Mouse (Mus musculus): ENCODE data around the gene Dhx58. TPM values are rescaled to one million over a fixed set of nuclear protein-coding genes. Genes with fewer than 3 reads are reported as not detected.

Dhx58 gene
- total RNA-seq, 1 experiment = 2.3 TPM

DNA sequence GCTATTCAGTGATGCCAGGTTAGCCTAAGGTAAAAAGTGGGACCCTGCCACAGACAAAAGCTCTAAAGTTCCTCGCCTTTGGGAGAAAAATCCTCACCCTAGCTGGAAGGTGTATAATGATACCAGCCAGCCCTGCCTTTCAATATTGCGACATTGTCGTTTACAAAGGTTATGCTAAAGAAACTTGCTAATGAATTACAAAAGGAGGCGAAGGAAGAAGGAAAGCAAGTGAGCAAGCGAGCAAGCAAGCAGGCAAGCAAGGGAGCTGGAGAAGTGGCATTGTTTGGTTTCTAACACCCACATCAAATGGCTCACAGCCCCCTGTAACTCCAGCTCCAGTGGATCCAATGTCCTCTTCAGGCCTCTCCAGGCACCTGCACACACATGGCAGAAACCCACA lies 21.5 kb downstream of the Dhx58 start:
- peaks cover 0 to 27% of the 10 kb centered on the region in 2 experiments; a peak in 2 of 4 replicates for H3K4me1 ChIP-seq (ENCODE audit: control insufficient read depth in 2 of 2, insufficient read depth in 2 of 2, low read length in 2 of 2, poor library complexity in 1 of 2)
- no peaks in the 10 kb centered on the region for H3K36me3 ChIP-seq (ENCODE audit: control insufficient read depth, insufficient read depth, low read length, poor library complexity, severe bottlenecking)
- no peak overlapping the region; the same call in 1 of the 2 replicates for H3K27ac ChIP-seq (ENCODE audit: insufficient read depth, low read depth, low read length, poor library complexity, severe bottlenecking)
- H3K9me3 ChIP-seq (ENCODE audit: control insufficient read depth, insufficient read depth, low read depth, low read length) = no peaks in the 10 kb centered on the region
- H3K4me3 ChIP-seq (ENCODE audit: insufficient read depth in 1 of 2, low read depth in 1 of 2, low read length in 2 of 2, poor library complexity in 1 of 2, severe bottlenecking in 1 of 2) = no peak overlapping the region
- H3K9ac ChIP-seq (ENCODE audit: insufficient read depth, low read depth, low read length, poor library complexity, severe bottlenecking) = no peak overlapping the region
- in situ Hi-C loops (cut with MboI; ENCODE audit: low sequenced_read_pairs in 2 of 2, unreplicated experiment in 2 of 2) = no loop called here
- TF ChIP-seq ZC3H11A (IDR thresholded peaks at IDR 0.05; ENCODE audit: borderline replicate concordance, low read depth, low read length) (no peak), ZNF384 (IDR thresholded peaks at IDR 0.05; ENCODE audit: low read depth, low read length) (no peak), HCFC1 (IDR thresholded peaks at IDR 0.05; ENCODE audit: borderline replicate concordance, insufficient read depth, low read length) (no peak), CHD2 (IDR thresholded peaks at IDR 0.05; ENCODE audit: low read depth, low read length) (no peak), MAFK (IDR thresholded peaks at IDR 0.05; ENCODE audit: insufficient read depth, low read depth, low read length) (no peak)
- DNase-seq (ENCODE audit: low read depth, low spot score) = no peak

DNA sequence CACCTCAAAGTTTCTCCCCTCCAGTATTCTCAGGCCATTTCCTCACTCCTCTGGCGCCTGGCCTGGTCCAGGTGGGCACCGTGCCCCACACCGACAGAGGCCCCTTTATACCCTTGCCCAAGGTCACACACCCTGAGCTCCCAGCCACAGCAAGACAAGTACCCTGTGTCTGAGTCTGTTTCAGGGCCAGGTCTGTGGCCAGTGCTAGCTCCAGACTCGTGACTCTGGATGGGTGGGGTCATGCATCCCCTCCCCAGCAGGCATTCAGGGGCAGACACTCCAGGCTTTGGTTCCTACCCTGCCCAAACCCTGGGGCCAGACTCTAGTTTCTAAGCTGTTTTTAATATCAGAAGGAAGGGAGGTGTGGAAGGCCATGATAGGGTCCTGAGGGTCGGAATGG lies 22.2 kb downstream of the Dhx58 start:
- Histone ChIP-seq H3K4me3 (ENCODE audit: insufficient read depth in 1 of 2, low read depth in 1 of 2, low read length in 2 of 2, poor library complexity in 1 of 2, severe bottlenecking in 1 of 2) (no peak overlapping the region), H3K4me1 (ENCODE audit: control insufficient read depth in 2 of 2, insufficient read depth in 2 of 2, low read length in 2 of 2, poor library complexity in 1 of 2) (peaks cover 0 to 31% of the 10 kb centered on the region in 2 experiments; a peak in 2 of 4 replicates), H3K9me3 (ENCODE audit: control insufficient read depth, insufficient read depth, low read depth, low read length) (no peaks in the 10 kb centered on the region), H3K27ac (ENCODE audit: insufficient read depth, low read depth, low read length, poor library complexity, severe bottlenecking) (peak overlapping the region; percentile 3; the same call in 1 of the 2 replicates), H3K36me3 (ENCODE audit: control insufficient read depth, insufficient read depth, low read length, poor library complexity, severe bottlenecking) (no peaks in the 10 kb centered on the region), H3K9ac (ENCODE audit: insufficient read depth, low read depth, low read length, poor library complexity, severe bottlenecking) (no peak overlapping the region)
- TF ChIP-seq HCFC1 (IDR thresholded peaks at IDR 0.05; ENCODE audit: borderline replicate concordance, insufficient read depth, low read length) (no peak), ZC3H11A (IDR thresholded peaks at IDR 0.05; ENCODE audit: borderline replicate concordance, low read depth, low read length) (no peak), MAFK (IDR thresholded peaks at IDR 0.05; ENCODE audit: insufficient read depth, low read depth, low read length) (no peak), CHD2 (IDR thresholded peaks at IDR 0.05; ENCODE audit: low read depth, low read length) (no peak), ZNF384 (IDR thresholded peaks at IDR 0.05; ENCODE audit: low read depth, low read length) (no peak)
- no peak for DNase-seq (ENCODE audit: low read depth, low spot score)
- in situ Hi-C loops (cut with MboI; ENCODE audit: low sequenced_read_pairs in 2 of 2, unreplicated experiment in 2 of 2) = no loop called here

GRCm38 (mm10) chr11:100677810-100678209 lies 26.3 kb downstream of the Dhx58 start:
- Histone ChIP-seq H3K9me3 (ENCODE audit: control insufficient read depth, insufficient read depth, low read depth, low read length) (no peaks in the 10 kb centered on the region), H3K4me1 (ENCODE audit: control insufficient read depth in 2 of 2, insufficient read depth in 2 of 2, low read length in 2 of 2, poor library complexity in 1 of 2) (peaks cover 3 to 31% of the 10 kb centered on the region in 2 experiments; a peak in 2 of 4 replicates), H3K27ac (ENCODE audit: insufficient read depth, low read depth, low read length, poor library complexity, severe bottlenecking) (no peak overlapping the region), H3K4me3 (ENCODE audit: insufficient read depth in 1 of 2, low read depth in 1 of 2, low read length in 2 of 2, poor library complexity in 1 of 2, severe bottlenecking in 1 of 2) (no peak overlapping the region), H3K9ac (ENCODE audit: insufficient read depth, low read depth, low read length, poor library complexity, severe bottlenecking) (no peak overlapping the region; the same call in 1 of the 2 replicates), H3K36me3 (ENCODE audit: control insufficient read depth, insufficient read depth, low read length, poor library complexity, severe bottlenecking) (no peaks in the 10 kb centered on the region)
- DNase-seq (ENCODE audit: low read depth, low spot score) = no peak
- in situ Hi-C loops (cut with MboI; ENCODE audit: low sequenced_read_pairs in 2 of 2, unreplicated experiment in 2 of 2) = no loop called here
- TF ChIP-seq ZC3H11A (IDR thresholded peaks at IDR 0.05; ENCODE audit: borderline replicate concordance, low read depth, low read length) (no peak), HCFC1 (IDR thresholded peaks at IDR 0.05; ENCODE audit: borderline replicate concordance, insufficient read depth, low read length) (no peak), ZNF384 (IDR thresholded peaks at IDR 0.05; ENCODE audit: low read depth, low read length) (no peak), CHD2 (IDR thresholded peaks at IDR 0.05; ENCODE audit: low read depth, low read length) (no peak), MAFK (IDR thresholded peaks at IDR 0.05; ENCODE audit: insufficient read depth, low read depth, low read length) (no peak)

DNA sequence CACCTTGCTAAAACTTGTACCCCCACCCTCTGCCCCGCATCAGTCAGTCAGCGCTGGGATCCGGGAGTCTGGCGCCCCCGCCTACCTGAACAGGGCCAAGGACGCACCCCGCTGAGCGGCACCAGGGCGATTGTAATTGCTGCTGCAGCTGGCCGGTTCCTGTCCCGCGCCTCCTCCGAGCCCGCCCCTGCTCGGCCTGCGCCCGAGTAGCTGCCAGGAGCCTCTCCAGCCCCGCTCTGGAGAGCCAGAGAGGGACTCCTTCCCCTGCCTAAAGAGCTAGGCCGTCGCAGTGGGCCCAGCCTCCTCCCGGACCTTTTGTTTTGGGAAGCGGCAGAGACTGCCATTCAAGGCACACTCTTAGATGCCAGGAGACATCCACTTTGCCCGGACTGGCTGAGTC lies 30.9 kb downstream of the Dhx58 start:
- TF ChIP-seq MAFK (IDR thresholded peaks at IDR 0.05; ENCODE audit: insufficient read depth, low read depth, low read length) = no peak
- no peak for TF ChIP-seq ZNF384 (IDR thresholded peaks at IDR 0.05; ENCODE audit: low read depth, low read length)
- no peak for TF ChIP-seq CHD2 (IDR thresholded peaks at IDR 0.05; ENCODE audit: low read depth, low read length)
- no peak for TF ChIP-seq ZC3H11A (IDR thresholded peaks at IDR 0.05; ENCODE audit: borderline replicate concordance, low read depth, low read length)
- no peak for TF ChIP-seq HCFC1 (IDR thresholded peaks at IDR 0.05; ENCODE audit: borderline replicate concordance, insufficient read depth, low read length)
- Histone ChIP-seq H3K27ac (ENCODE audit: insufficient read depth, low read depth, low read length, poor library complexity, severe bottlenecking) (no peak overlapping the region), H3K9ac (ENCODE audit: insufficient read depth, low read depth, low read length, poor library complexity, severe bottlenecking) (no peak overlapping the region), H3K36me3 (ENCODE audit: control insufficient read depth, insufficient read depth, low read length, poor library complexity, severe bottlenecking) (no peaks in the 10 kb centered on the region), H3K9me3 (ENCODE audit: control insufficient read depth, insufficient read depth, low read depth, low read length) (peaks cover 11% of the 10 kb centered on the region), H3K4me1 (ENCODE audit: control insufficient read depth in 2 of 2, insufficient read depth in 2 of 2, low read length in 2 of 2, poor library complexity in 1 of 2) (peaks cover 3 to 13% of the 10 kb centered on the region in 2 experiments; a peak in 2 of 4 replicates), H3K4me3 (ENCODE audit: insufficient read depth in 1 of 2, low read depth in 1 of 2, low read length in 2 of 2, poor library complexity in 1 of 2, severe bottlenecking in 1 of 2) (peak overlapping the region; percentile 20 to 35; a peak in 2 of 4 replicates)
- in situ Hi-C loops (cut with MboI; ENCODE audit: low sequenced_read_pairs in 2 of 2, unreplicated experiment in 2 of 2) = no loop called here
- no peak for DNase-seq (ENCODE audit: low read depth, low spot score)
